Mouse (Mus musculus) bone marrow, adult 2 months (tissue): ENCODE results near the gene 4921524J17Rik.

ENCODE experiments used
- CTCF ChIP-seq: fragments of 200-500 bp; IDR thresholded peaks from 2 replicates; pipeline ENCODE4 v1.5.1; 2011; ENCODE audit warnings: low read length, control low read depth; ENCODE audit not compliant: control insufficient read depth, insufficient read depth
- POLR2A ChIP-seq: fragments of 200-500 bp; IDR thresholded peaks from 2 replicates; pipeline ENCODE4 v1.6.1; 2011; ENCODE audit warnings: low read depth, mild to moderate bottlenecking, control low read depth, low read length, borderline replicate concordance; ENCODE audit not compliant: control insufficient read depth

GRCm38 (mm10) chr8:85453256-85453655 is 20.6 kb upstream of the 4921524J17Rik start:
- TF ChIP-seq CTCF (no peak), POLR2A (no peak)
